Mouse (Mus musculus) G1E (cell line): ENCODE measurements around the gene Acss2.

Experiments
- CTCF ChIP-seq: IDR thresholded peaks from 2 replicates; pipeline ENCODE4 v1.5.1; 2012; ENCODE audit warnings: low read depth, low read length, inconsistent platforms, mixed read lengths
- GATA2 ChIP-seq: IDR thresholded peaks from 2 replicates; pipeline ENCODE4 v1.6.1; 2012; ENCODE audit warnings: low read depth, low read length, inconsistent platforms, borderline replicate concordance

DNA sequence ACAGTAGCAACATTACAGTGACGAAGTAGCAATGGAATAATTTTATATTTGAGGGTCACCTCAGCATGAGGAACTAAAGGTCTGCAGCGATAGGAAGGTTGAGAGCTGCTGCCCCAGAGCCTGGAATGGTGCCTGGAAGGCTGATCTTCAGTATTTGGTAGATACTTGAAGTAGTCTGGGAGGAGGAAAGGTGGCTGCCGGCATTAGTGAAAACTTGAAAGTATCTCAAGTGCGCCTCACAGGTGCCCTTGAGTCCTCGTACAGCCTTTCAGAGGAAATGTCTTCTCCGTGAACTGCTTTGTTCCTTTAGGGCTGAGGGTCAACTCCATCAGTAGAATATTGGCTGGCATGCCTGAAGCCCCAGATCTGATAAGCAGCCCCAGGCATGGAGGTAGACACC lies 77.8 kb downstream of the Acss2 start:
- TF ChIP-seq CTCF (no peak), GATA2 (no peak)
